Mouse (Mus musculus) gastrocnemius, postnatal 14 days (tissue): ENCODE results near the gene Atic. TPM values are rescaled to one million over a fixed set of nuclear protein-coding genes. Genes with fewer than 3 reads are reported as not detected.

Experiments used
- DNase-seq: peaks from one replicate; pipeline ENCODE4 v3.0.0; 2021; ENCODE audit warnings: mixed read lengths
- intact Hi-C: fragments of 180-260 bp; cut with DNase I; formaldehyde crosslinking; loops from one replicate; pipeline ENCODE4 v1.15.1; 2025; ENCODE audit warnings: low total_unique reads
- total RNA-seq, 2 experiments: library from RNA; stranded (reverse); gene quantifications; 2 replicates each; pipeline ENCODE4 v1.2.3; 2021

Atic gene
- total RNA-seq, 2 experiments from 2014 or later, result 21.5 to 27.6 TPM

DNA sequence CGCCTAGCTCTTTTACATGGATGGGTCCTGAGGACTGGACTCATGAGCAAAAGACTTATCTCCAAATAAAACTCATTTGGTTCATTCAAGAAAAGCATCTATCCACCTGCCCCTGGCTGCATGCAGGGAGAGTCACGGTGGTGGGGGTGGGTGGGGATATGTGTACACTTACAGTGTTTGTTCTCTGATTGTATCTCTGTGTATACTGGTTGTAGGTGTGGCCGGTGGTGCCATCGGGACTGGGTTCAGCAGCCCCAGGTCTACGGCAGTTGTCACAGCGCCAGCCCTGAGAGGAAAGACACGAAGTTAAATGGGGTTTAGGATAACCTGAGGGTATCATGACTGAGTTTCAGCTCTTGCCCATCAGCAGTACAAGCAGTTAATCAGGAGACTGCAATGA lies 29.7 kb downstream of the Atic start:
- DNase-seq, result no peak
- intact Hi-C loops, result no loop called here

DNA sequence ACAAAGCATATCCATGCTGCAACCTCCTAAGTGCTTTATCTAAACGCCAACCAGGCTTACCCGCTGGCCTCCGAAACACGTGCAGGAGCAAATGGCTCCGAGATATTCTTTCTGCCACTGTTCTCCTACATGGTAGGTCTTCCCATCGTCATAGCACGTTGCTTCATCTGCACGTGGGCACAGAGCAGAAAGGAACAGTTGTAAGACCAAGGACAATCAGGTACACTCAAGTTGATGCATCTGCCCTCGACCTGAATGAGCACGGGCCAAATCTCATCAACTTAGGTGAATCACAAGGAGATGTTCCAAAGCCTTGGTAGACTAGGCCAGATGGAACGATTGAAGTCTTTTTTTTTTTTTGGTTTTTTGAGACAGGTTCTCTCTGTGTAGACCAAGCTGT lies 33.1 kb downstream of the Atic start:
- DNase-seq, result no peak
- intact Hi-C loops, result no loop called here

DNA sequence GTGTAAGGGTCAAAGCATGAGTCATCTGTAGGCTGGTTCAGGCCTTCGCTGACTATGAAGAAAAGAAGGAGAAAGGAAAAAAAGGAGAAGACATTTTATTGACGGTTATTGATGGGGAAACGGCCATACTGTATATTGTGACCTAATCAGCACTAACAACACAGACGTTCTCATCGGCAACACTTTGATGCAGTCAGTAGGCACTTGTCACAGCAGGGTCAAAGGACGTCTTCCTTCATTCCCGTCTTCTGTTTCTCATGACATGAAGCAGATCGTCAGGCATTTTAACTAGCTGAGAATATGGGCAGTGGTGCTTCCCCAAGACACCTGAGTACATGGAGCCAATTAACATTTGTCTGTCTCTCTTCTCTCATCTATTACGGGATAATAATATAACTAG lies 36.2 kb downstream of the Atic start:
- DNase-seq, result no peak
- intact Hi-C loops, result no loop called here

DNA sequence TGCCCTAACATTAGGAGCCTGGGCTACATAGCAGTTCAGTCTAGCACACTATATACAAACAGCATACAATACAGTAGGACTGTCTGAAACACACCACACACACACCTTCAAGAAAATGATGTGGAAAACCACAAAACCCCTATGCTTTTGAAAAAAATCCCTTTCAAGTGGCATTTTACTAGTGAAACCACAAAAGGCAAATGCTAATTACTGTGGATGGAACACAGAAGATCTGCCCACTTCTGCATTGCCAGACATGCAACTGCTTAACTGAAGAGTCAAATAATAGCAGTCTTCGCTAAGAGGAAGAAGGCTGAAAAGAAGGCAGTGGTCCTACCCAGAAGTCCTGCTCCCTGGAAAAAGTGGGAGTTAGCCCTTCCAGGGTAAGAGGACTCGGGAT lies 37.3 kb downstream of the Atic start:
- intact Hi-C loops, result no loop called here

DNA sequence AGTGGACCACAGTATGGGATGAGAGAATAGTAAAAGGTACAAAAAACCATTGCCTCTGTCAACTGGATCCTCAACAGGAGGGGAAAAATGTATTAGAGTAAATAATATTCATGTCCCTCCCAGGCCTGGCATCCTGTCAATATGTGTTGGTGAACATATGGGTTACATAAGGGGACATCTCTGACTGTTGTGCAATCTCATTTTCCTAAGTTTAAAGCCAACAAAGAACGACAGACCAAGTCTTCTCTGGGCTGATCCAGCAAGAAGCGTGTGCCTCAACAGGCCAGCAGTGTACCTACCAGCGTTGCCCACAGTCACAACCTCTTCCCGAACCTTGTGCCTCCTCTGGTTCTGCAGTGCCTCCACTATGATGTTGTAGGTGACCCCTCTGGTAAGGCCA lies 38.4 kb downstream of the Atic start:
- intact Hi-C loops, result no loop called here
- no peak for DNase-seq

More for the DNA sequence above, 37.3 kb downstream of the Atic start:
- DNase-seq, result no peak

DNA sequence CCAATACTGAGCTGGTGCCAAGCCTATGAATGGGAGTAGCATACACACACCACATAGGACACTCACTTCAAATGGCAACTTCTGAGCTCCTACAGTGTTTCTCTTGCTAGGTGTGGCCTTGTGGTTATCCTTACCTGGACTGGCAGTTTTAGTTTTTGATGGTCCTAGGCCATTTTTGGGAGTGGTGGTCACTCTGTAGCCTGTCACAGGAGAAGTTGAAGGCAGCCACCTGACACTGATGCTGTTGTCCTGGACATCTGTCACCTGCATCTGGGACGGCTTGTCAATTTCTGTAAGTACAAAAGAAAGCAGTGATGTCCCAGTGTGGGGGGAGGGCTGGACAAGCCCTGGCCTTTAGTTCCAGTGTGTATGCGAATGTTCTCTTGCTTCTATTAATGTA lies 48.8 kb downstream of the Atic start:
- intact Hi-C loops, result no loop called here
- DNase-seq, result no peak

DNA sequence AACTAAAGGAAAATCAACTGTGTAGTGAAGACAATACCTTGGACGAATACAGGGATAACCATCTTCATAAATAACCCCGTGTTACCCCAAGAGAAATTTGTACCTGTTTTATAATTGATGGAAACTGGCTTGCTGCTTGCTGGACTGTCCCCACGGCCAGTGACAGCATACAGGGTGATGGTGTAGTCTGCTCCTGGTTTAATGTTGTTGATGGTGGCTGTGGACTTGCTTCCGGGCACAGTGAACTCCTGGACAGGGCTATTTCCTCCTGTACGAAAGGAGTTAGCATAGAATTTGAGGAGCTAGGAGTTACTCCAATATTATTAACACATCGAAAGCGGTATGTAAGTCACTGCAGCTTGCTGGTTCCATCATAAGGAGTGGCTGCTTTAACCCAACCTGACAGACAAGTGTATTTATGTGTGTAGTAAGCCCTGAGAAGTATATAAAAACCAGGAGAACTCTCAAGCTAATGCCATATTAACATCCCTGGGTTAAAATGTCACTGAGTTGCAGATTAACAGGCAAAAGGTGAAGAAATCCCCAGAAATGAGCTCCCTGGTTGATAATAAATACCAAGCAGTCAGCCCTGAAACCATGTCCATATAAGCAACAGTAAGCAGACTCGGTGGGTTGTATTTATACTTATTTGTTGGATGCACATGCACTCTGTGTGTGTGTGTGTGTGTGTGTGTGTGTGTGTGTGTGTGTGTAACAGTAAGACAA lies 49.8 kb downstream of the Atic start:
- no peak for DNase-seq
- intact Hi-C loops, result no loop called here

DNA sequence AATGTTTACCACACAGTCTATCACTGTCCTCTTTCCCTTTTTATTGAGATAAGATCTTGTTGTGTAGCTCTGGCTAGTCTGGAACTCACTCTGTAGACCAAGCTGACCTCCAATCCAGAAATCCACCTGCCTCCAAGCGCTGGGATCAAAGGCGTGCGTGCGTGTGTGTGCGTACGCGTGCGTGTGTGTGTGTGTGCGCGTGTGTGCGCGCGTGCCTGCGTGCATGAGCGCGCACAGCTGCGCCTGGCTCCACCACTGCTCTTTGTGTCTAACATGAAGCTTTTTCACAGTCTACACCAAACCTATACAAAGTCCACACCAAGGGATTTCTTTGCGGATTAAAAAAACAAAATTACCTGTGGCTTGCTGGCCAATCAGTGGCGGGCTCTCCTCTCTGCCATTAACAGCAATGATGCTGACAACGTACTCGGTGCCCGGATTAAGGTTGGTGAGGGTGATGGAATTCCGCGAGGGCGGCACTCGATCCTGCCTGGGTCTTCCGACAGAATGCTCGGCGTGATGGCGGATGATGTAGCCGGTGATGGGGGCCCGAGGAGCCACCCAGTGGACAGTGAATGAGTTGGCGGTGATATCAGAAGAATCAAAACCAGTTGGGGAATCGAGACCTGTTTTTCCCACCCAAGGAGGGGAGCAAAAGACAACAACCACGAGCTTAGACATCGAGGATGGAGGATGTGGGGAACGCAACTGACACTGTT lies 52.3 kb downstream of the Atic start:
- no peak for DNase-seq
- intact Hi-C loops, result no loop called here

DNA sequence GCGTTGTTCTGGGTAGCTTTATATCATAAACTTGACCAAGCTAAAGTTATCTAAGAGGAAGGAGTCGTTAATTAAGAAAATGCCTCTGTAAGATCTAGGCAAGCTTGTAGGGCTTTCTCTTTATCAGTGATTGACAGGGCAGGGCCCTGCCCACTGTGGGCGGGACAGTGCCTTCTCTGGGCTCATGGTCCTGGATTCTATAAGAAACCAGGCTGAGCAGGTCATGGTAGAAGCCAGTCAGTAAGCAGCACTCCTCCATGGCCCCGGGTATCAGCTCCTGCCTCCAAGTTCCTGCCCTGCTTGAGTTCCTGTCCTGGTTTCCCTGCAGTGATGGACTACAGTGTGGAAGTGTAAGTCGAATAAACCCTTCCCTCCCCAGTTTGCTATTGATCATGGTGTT lies 53.0 kb downstream of the Atic start:
- intact Hi-C loops, result no loop called here

DNA sequence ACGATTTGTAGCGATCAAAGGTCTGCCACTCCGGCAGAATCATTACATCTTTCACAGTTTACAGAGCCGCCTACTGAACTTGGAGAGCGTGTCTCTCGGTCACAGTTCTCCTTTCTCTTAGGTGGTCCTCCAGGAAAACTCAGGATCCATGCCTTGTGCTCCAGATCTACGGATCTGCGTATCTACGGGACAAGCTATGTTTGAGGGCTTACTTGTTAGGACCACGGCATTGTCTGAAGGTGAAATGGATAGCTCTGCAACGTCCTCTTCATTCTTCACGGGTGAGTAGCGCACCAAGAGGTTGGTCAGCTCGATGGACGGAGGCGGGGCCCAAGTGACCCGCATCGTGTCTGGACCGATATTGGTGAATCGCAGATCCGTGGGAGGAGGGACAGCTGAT lies 55.3 kb downstream of the Atic start:
- DNase-seq, result no peak
- intact Hi-C loops, result no loop called here

More for the DNA sequence above, 53.0 kb downstream of the Atic start:
- DNase-seq, result no peak

DNA sequence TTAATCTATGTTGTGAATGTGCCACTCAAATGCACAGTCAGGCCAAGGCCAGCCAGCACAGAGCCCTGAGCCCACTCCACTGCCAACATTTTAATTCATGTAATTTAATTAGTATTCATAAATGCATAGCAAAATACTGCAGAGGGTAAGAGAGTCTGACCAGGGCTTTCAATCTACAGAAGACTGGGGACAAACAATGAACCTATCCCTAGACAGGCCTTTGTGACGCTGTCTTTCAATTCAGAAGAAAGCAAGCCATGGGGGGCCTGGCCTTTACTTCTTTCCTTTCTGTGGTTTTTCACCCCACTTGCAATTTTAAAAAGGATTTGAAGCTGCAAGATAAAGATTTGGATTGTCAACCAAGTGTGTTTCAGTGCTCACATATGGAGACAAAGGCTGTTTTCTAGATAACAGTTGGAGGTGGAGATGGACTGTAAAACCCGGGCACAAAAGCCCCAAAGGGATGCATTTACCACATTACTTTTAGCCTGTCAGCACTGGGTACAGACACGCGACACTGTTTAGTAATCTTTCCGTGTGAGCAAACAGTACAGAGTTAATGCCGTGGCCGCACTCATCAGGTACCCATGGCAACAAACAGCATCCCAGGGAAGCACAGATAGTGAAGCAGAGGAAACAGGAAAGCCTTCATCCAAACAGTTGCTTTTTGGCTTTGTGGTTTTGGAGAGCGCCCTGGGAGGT lies 57.7 kb downstream of the Atic start:
- no peak for DNase-seq
- intact Hi-C loops, result no loop called here

DNA sequence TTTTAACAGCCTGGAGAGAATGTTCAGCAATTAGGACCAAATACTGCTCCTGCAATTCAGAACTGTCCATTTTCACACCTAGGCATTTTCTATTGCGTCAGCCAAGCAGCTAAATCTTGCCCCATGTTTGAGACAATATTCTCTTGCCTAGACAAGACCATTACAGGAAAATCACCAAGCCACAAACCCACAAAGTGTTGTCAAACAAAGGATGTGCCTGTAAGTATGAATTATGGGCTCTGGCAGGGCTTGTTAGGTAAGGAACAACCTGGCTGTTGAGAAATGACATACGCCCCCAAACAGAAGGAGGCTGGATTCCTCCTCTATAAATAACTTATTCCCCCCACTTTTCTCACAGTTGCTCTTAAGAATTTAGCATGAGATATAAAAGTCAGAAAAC lies 64.6 kb downstream of the Atic start:
- intact Hi-C loops, result no loop called here
- DNase-seq, result no peak

DNA sequence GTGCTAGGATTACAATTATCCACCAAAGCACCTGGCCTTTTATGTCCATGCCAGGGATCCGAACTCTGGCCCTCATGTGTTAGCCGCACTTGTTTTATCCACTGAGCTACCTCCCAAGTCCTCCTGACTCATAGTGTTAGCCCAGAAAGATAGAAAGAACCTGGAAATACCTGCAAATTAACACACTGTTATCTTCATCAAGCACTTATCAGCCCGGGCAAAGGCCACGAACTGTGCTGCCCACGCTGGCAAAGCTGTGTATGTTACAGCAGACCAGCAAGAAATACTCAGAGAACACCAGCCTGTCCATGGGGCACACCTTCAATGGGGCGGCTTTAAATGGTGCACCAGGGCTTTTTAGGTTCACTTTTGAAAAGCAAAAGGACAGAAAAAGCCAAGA lies 66.7 kb downstream of the Atic start:
- DNase-seq, result no peak
- intact Hi-C loops, result no loop called here

Other genes starting within 250 kb of the Atic start
- not detected for gene Abca12, start 142.2 kb upstream of the Atic start, total RNA-seq
- gene Fn1, start 96.0 kb downstream of the Atic start, total RNA-seq, result 100 to 1,000 TPM; 147 to 216 TPM